Mouse (Mus musculus) small intestine, adult 2 months (tissue): ENCODE measurements at regions not wholly inside any gene's neighbourhood (a gene's known extent, or its start where the extent isn't known, plus 50 kb on each side); places are given as distances from the start of the nearest gene placed in this dataset.

ENCODE experiments used
- CTCF ChIP-seq: fragments of 200-500 bp; IDR thresholded peaks from 2 replicates; pipeline ENCODE4 v1.5.1; 2012; ENCODE audit warnings: low read depth, mild to moderate bottlenecking, control low read depth, inconsistent platforms, low read length, moderate library complexity, mixed read lengths; ENCODE audit not compliant: insufficient replicate concordance, insufficient read length; ENCODE audit errors: extremely low read depth
- POLR2A ChIP-seq: fragments of 200-500 bp; IDR thresholded peaks from 2 replicates; pipeline ENCODE4 v1.6.1; 2012; ENCODE audit warnings: low read depth, mild to moderate bottlenecking, control low read depth, inconsistent platforms, low read length, moderate library complexity

- no peak for TF ChIP-seq CTCF
- no peak for TF ChIP-seq POLR2A
Observed at GRCm38 (mm10) chrX:99215111-99215510, 79.2 kb downstream of the Efnb1 start.
